Mouse (Mus musculus): ENCODE data around the gene Vsig10l.

DNA sequence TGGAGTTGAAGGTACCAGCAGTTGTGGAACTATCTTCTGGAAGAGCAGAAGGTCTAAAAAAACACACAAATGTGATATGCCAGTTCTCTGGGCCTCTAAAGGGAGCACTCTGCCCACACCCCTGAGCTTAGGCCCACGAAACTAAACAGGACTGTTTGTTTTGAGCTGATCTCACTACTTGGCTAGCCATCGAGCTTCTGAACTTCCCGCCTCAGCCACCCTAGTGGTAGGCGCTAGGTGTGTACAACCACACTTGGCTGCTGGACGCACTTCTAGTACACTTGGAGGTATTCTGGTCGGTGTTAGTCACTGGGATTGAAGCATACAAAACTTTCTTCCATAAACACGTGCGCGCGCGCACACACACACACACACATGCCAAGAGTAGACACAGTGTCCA lies 11.2 kb upstream of the Vsig10l start:
- TF ChIP-seq CTCF (IDR thresholded peaks at IDR 0.05; ENCODE audit: control insufficient read depth, insufficient read depth, insufficient read length) (no peak), MAX (IDR thresholded peaks at IDR 0.05) (no peak), MYOD1 (IDR thresholded peaks at IDR 0.05; ENCODE audit: control insufficient read depth, insufficient read length, low read depth) (no peak), FOSL1 (IDR thresholded peaks at IDR 0.05; ENCODE audit: insufficient read depth, low read length, poor library complexity, severe bottlenecking) (no peak), MYOG (IDR thresholded peaks at IDR 0.05; ENCODE audit: control insufficient read depth, extremely low read depth, insufficient read length) (no peak)

Measured in C2C12 (cell line).